Mouse (Mus musculus): ENCODE measurements around the gene Lrmda. TPM values are rescaled to one million over a fixed set of nuclear protein-coding genes. Genes with fewer than 3 reads are reported as not detected.

The Lrmda gene
- polyA plus RNA-seq, 1 experiment from 2014 or later: 0.60 TPM

GRCm38 (mm10) chr14:22073385-22073784 is 53.9 kb downstream of the Lrmda start:
- ATAC-seq (ENCODE audit: extremely low read depth, insufficient number of reproducible peaks, low FRiP score, low TSS enrichment): no peak
- H3K9ac ChIP-seq: no peak overlapping the region
- H3K36me3 ChIP-seq: no peaks in the 10 kb centered on the region
- H3K27ac ChIP-seq (replicated peaks): no peak overlapping the region
- H3K27me3 ChIP-seq (replicated peaks): peaks cover 58% of the 10 kb centered on the region
- no peak overlapping the region for H3K4me3 ChIP-seq
- no peak overlapping the region for H3K4me2 ChIP-seq
- peaks cover 10% of the 10 kb centered on the region for H3K4me1 ChIP-seq
- no peaks in the 10 kb centered on the region for H3K9me3 ChIP-seq
- 92% methylated on average over 5 of the region's 5 CpGs for WGBS

- Histone ChIP-seq H3K9ac (no peak overlapping the region), H3K4me2 (no peak overlapping the region), H3K27ac (replicated peaks) (no peak overlapping the region), H3K4me1 (peaks cover 2% of the 10 kb centered on the region), H3K27me3 (replicated peaks) (peaks cover 64% of the 10 kb centered on the region), H3K36me3 (no peaks in the 10 kb centered on the region), H3K4me3 (no peak overlapping the region), H3K9me3 (no peaks in the 10 kb centered on the region)
- no peak for ATAC-seq (ENCODE audit: extremely low read depth, insufficient number of reproducible peaks, low FRiP score, low TSS enrichment)
- WGBS: 64% methylated on average over 16 of the region's 16 CpGs
Observed at GRCm38 (mm10) chr14:22074229-22074628, 54.7 kb downstream of the Lrmda start.

GRCm38 (mm10) chr14:22083931-22084330 is 64.4 kb downstream of the Lrmda start:
- Histone ChIP-seq H3K36me3 (no peaks in the 10 kb centered on the region), H3K4me3 (no peak overlapping the region), H3K9ac (no peak overlapping the region), H3K9me3 (peaks cover 6% of the 10 kb centered on the region; the same call in 1 of the 2 replicates), H3K4me1 (peaks cover 3% of the 10 kb centered on the region; the same call in 1 of the 2 replicates), H3K27me3 (replicated peaks) (peaks cover 52% of the 10 kb centered on the region), H3K27ac (replicated peaks) (no peak overlapping the region), H3K4me2 (no peak overlapping the region)
- 72% methylated on average over 3 of the region's 3 CpGs for WGBS
- no peak for ATAC-seq (ENCODE audit: extremely low read depth, insufficient number of reproducible peaks, low FRiP score, low TSS enrichment)

GRCm38 (mm10) chr14:22085411-22085810 is 65.9 kb downstream of the Lrmda start:
- Histone ChIP-seq H3K9me3 (peaks cover 6% of the 10 kb centered on the region; the same call in 1 of the 2 replicates), H3K4me2 (no peak overlapping the region), H3K4me3 (no peak overlapping the region), H3K36me3 (no peaks in the 10 kb centered on the region), H3K4me1 (peaks cover 18% of the 10 kb centered on the region), H3K9ac (no peak overlapping the region), H3K27me3 (replicated peaks) (peaks cover 47% of the 10 kb centered on the region), H3K27ac (replicated peaks) (no peak overlapping the region)
- ATAC-seq (ENCODE audit: extremely low read depth, insufficient number of reproducible peaks, low FRiP score, low TSS enrichment): no peak
- whole genome bisulfite sequencing: 76% methylated on average over 3 of the region's 3 CpGs

GRCm38 (mm10) chr14:22088604-22089003 is 69.1 kb downstream of the Lrmda start:
- Histone ChIP-seq H3K27me3 (replicated peaks) (peaks cover 21% of the 10 kb centered on the region), H3K4me3 (no peak overlapping the region), H3K36me3 (no peaks in the 10 kb centered on the region), H3K9me3 (peaks cover 6% of the 10 kb centered on the region; the same call in 1 of the 2 replicates), H3K4me2 (no peak overlapping the region), H3K27ac (replicated peaks) (no peak overlapping the region), H3K4me1 (peaks cover 45% of the 10 kb centered on the region), H3K9ac (no peak overlapping the region)
- WGBS: 86% methylated on average over 2 of the region's 2 CpGs
- ATAC-seq (ENCODE audit: extremely low read depth, insufficient number of reproducible peaks, low FRiP score, low TSS enrichment): no peak

- H3K27me3 ChIP-seq (replicated peaks): peaks cover 24% of the 10 kb centered on the region
- no peak overlapping the region for H3K4me3 ChIP-seq
- H3K4me1 ChIP-seq: peaks cover 46% of the 10 kb centered on the region
- peaks cover 6% of the 10 kb centered on the region; the same call in 1 of the 2 replicates for H3K9me3 ChIP-seq
- H3K27ac ChIP-seq (replicated peaks): no peak overlapping the region
- no peak overlapping the region for H3K9ac ChIP-seq
- H3K4me2 ChIP-seq: no peak overlapping the region
- WGBS: 77% methylated on average over 7 of the region's 7 CpGs
- H3K36me3 ChIP-seq: no peaks in the 10 kb centered on the region
- ATAC-seq (ENCODE audit: extremely low read depth, insufficient number of reproducible peaks, low FRiP score, low TSS enrichment): no peak
Observed at GRCm38 (mm10) chr14:22089331-22089730, 69.8 kb downstream of the Lrmda start.

GRCm38 (mm10) chr14:22089866-22090470 is 70.5 kb downstream of the Lrmda start:
- peak overlapping the region; percentile 26 for H3K4me2 ChIP-seq
- H3K27ac ChIP-seq (replicated peaks): 0 out of 2 replicates have a peak overlapping the region, but pooled peaks have one; percentile 43
- peaks cover 6% of the 10 kb centered on the region; the same call in 1 of the 2 replicates for H3K9me3 ChIP-seq
- 71% methylated on average over 8 of the region's 8 CpGs for WGBS
- no peak for ATAC-seq (ENCODE audit: extremely low read depth, insufficient number of reproducible peaks, low FRiP score, low TSS enrichment)
- no peak overlapping the region for H3K9ac ChIP-seq
- peaks cover 46% of the 10 kb centered on the region for H3K4me1 ChIP-seq
- no peak overlapping the region for H3K4me3 ChIP-seq
- peaks cover 26% of the 10 kb centered on the region for H3K27me3 ChIP-seq (replicated peaks)
- no peaks in the 10 kb centered on the region for H3K36me3 ChIP-seq

- H3K4me1 ChIP-seq: peaks cover 46% of the 10 kb centered on the region
- H3K4me3 ChIP-seq: no peak overlapping the region
- 21% methylated on average over 5 of the region's 5 CpGs for WGBS
- no peaks in the 10 kb centered on the region for H3K36me3 ChIP-seq
- no peak for ATAC-seq (ENCODE audit: extremely low read depth, insufficient number of reproducible peaks, low FRiP score, low TSS enrichment)
- H3K9ac ChIP-seq: no peak overlapping the region
- peaks cover 25% of the 10 kb centered on the region for H3K27me3 ChIP-seq (replicated peaks)
- peaks cover 6% of the 10 kb centered on the region; the same call in 1 of the 2 replicates for H3K9me3 ChIP-seq
- peak overlapping the region; percentile 33; the same call in 1 of the 2 replicates for H3K4me2 ChIP-seq
- peak overlapping the region; percentile 43; the same call in 1 of the 2 replicates for H3K27ac ChIP-seq (replicated peaks)
Observed at GRCm38 (mm10) chr14:22090778-22091211, 71.3 kb downstream of the Lrmda start.

- no peak overlapping the region for H3K4me3 ChIP-seq
- 30% methylated on average over 4 of the region's 4 CpGs for WGBS
- peaks cover 6% of the 10 kb centered on the region; the same call in 1 of the 2 replicates for H3K9me3 ChIP-seq
- H3K27me3 ChIP-seq (replicated peaks): peaks cover 27% of the 10 kb centered on the region
- H3K4me1 ChIP-seq: peaks cover 46% of the 10 kb centered on the region
- H3K9ac ChIP-seq: no peak overlapping the region
- no peaks in the 10 kb centered on the region for H3K36me3 ChIP-seq
- ATAC-seq (ENCODE audit: extremely low read depth, insufficient number of reproducible peaks, low FRiP score, low TSS enrichment): no peak
- H3K4me2 ChIP-seq: peak overlapping the region; percentile 33; the same call in 1 of the 2 replicates
- peak overlapping the region; percentile 43; the same call in 1 of the 2 replicates for H3K27ac ChIP-seq (replicated peaks)
Observed at GRCm38 (mm10) chr14:22091306-22091705, 71.8 kb downstream of the Lrmda start.

GRCm38 (mm10) chr14:22093124-22093523 is 73.6 kb downstream of the Lrmda start:
- Histone ChIP-seq H3K27ac (replicated peaks) (no peak overlapping the region), H3K36me3 (no peaks in the 10 kb centered on the region), H3K27me3 (replicated peaks) (peaks cover 28% of the 10 kb centered on the region), H3K9ac (no peak overlapping the region), H3K4me3 (no peak overlapping the region), H3K4me1 (peaks cover 46% of the 10 kb centered on the region), H3K4me2 (peak overlapping the region; percentile 40), H3K9me3 (peaks cover 2% of the 10 kb centered on the region; the same call in 1 of the 2 replicates)
- WGBS: 20% methylated on average over 8 of the region's 8 CpGs
- no peak for ATAC-seq (ENCODE audit: extremely low read depth, insufficient number of reproducible peaks, low FRiP score, low TSS enrichment)

- WGBS: 70% methylated on average over 14 of the region's 14 CpGs
- no peak overlapping the region for H3K4me2 ChIP-seq
- H3K9me3 ChIP-seq: peaks cover 10% of the 10 kb centered on the region; the same call in 1 of the 2 replicates
- ATAC-seq (ENCODE audit: extremely low read depth, insufficient number of reproducible peaks, low FRiP score, low TSS enrichment): no peak
- peaks cover 8% of the 10 kb centered on the region for H3K4me1 ChIP-seq
- no peaks in the 10 kb centered on the region for H3K36me3 ChIP-seq
- H3K27me3 ChIP-seq (replicated peaks): peaks cover 40% of the 10 kb centered on the region
- no peak overlapping the region for H3K4me3 ChIP-seq
- no peak overlapping the region for H3K9ac ChIP-seq
- no peak overlapping the region for H3K27ac ChIP-seq (replicated peaks)
Observed at GRCm38 (mm10) chr14:22101961-22102805, 82.7 kb downstream of the Lrmda start.
